Mouse (Mus musculus) spleen, embryonic (tissue): ENCODE data around the gene Plb1.

ENCODE experiments used
- CTCF ChIA-PET: fragments of 350-600 bp; sonication (Branson Sonifier 250); formaldehyde crosslinking; loops from one replicate; lab custom pipeline; 2022; lab: Charles Lee

Plb1 gene

DNA sequence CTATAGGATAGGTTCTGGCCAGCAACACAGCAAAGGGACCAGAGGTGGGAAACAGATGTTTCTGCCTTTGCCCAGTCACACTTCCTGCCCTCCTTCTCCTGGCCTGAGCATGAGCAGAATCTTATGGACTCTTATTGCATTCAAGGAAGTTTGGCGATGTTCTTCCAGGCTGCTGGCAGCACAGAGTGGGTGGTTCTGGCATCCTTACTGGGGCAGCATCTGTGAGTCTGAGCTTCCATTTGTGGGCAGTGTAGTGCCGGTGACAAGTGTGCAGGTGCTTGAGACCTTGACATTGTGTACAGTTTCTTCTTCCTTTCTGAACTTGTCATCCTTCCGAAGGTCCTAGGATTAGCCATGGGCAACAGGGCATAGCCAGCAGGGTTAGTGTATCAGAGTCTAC lies 12.9 kb downstream of the Plb1 start:
- CTCF ChIA-PET: no interaction called here

- CTCF ChIA-PET: no interaction called here
Measured at GRCm38 (mm10) chr5:32260751-32261150, 28.2 kb downstream of the Plb1 start.

- CTCF ChIA-PET: no interaction called here
Measured at GRCm38 (mm10) chr5:32261251-32261650, 28.7 kb downstream of the Plb1 start.

GRCm38 (mm10) chr5:32262534-32262933 lies 30.0 kb downstream of the Plb1 start:
- CTCF ChIA-PET: no interaction called here

DNA sequence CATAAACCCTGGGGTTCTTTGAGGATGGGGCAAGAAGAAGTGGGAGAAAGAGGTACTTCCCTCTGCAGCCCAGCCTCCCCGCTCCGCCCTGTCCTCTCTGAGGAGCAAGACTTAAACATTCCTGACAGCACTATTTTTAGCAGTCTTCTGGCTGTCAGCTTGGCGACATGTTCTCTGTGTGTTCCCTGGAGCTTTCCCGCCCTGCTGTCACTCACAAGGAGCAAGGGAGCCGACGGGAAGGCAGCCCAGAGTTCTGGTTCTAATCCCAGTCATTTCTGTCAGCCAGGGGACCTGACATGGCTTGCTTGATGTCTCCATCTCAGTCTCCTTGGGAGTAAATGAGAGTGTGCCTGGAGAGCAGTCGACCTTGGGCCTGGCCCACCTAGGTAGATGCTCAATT lies 40.0 kb downstream of the Plb1 start:
- CTCF ChIA-PET: no interaction called here

- CTCF ChIA-PET: no interaction called here
Measured at GRCm38 (mm10) chr5:32278000-32278694, 45.6 kb downstream of the Plb1 start.

GRCm38 (mm10) chr5:32280066-32280465 lies 47.6 kb downstream of the Plb1 start:
- CTCF ChIA-PET: interaction anchor here (0.6 kb wide), 1 partner anchor 97 kb away, joined by 3 read pairs; no protein-coding TSS in a partner anchor

DNA sequence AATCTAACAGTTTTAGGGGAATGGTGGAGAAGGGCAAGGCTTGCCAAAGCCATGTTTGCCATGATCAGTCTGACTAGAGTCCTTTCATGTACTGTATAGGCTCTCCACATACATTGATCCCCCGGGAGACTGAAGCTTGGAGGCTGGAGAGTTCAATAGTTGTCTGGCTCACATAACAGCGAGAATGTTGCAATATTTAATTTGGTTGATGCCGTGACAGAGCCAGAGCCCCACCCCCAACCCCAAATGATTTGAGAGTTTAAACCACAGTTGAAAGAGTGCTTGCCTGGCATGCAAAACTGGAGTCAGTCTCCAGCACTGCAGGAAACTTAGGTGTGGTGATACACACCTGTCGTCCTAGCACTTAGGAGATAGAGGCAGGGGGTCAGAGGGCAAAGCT lies 49.8 kb downstream of the Plb1 start:
- CTCF ChIA-PET: no interaction called here

DNA sequence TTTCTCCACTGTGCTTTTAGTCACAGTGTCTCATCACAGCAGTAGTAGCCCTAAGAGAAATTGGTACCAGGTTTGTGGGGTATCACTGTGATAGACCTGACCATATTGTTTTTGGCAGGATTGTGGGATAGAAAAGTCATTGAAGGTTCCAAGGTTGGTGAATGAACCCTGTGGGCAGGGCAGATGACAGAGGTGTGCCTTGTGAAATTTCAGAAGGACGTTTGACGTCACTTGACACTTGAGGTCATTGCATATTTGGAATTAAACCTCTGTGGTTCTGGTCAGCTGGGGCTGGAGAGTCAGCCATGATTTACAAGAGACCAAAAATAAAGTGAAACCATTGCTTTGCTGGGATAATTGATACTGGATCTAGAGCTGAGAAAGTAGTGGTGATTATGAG lies 50.9 kb downstream of the Plb1 start:
- CTCF ChIA-PET: no interaction called here

DNA sequence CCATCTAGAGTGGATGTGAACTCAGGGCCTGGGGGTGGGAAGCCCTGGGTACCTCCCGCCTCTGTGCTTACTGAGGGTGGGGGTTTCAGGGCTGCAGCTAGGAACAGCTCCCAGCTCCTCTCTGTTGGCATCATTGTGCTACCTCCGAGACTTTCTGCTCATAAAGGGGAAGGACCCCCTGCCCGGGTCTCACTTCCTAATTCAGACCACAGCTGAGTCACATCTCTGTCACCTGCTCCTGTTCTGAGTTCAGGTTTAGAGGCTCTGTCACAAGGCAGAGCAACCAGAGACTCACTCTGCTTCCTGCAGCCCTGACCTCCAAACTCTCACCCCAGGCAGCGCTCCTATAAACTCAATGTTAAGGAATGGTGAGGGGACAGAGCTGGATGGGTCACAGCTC lies 53.8 kb downstream of the Plb1 start:
- CTCF ChIA-PET: no interaction called here

DNA sequence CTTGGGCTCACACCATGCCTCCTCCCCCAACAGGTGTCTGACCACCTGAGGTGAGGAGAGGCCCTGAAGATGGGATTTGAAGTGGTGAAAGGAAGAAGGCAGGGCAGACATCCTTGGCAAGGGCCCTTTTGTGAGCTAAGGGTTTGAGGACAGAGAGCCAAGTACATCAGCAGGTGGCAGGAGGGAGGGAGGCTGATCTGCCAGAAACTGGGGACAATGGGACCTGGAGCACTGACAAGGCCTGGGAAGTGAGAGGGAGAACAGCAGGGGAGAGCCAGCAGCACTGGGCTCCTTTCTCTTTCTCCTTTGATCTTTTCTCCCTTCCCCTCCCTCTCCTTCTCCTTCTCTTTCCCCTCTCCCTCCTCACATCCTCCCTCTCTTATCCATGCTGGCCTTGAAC lies 55.5 kb downstream of the Plb1 start:
- CTCF ChIA-PET: no interaction called here

- CTCF ChIA-PET: no interaction called here
Measured at GRCm38 (mm10) chr5:32291316-32291715, 58.8 kb downstream of the Plb1 start.

DNA sequence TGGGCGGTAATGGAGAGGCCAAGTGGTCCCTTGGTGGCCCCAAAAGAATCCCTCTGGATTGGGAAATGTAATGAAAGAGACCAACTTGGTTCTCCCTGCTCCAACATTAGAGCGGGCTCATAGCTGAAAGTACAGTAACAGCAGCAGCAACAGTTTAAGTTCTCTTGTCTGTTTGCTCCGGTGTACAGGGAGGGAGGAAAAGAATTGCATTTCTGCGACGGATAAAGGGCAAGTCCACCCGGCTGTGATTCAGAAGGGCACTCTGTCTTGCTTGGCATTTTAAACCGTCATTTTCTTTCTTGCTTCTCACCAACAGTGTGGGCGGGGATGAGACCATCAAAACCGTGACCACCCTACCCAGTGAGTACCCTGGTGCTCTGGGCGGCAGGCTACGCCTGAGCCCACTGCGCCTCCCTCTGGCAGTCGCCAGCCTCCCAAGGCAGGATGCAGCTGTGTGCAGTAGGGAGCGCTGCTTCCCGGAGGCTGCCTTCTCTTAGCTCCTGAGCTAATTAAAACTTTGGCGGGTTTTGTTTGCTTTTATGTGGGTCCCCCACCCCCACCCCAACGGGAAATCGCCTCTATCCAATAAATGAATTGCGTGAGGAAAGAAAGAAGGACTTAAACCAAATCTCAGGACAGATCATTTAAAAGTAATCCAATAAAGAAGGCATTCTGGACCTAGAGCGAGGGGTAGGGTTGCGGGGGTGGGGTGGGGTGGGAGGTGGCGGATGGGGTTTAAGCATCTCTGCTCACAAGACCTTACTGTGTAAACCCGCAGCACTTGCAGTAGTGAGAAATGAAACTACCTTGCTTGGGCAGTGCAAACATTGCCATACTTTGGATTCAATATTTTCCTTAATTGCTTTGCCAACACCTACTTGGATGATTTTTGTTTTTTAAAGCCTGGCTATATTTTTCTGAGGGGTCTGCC lies 70.7 kb downstream of the Plb1 start:
- CTCF ChIA-PET: no interaction called here

GRCm38 (mm10) chr5:32307106-32307505 lies 74.6 kb downstream of the Plb1 start:
- CTCF ChIA-PET: interaction anchor here (0.7 kb wide), 2 partner anchors 559 to 1492 kb away, joined by 4 to 5 read pairs; no protein-coding TSS in a partner anchor

- CTCF ChIA-PET: no interaction called here
Measured at GRCm38 (mm10) chr5:32308647-32309046, 76.1 kb downstream of the Plb1 start.

DNA sequence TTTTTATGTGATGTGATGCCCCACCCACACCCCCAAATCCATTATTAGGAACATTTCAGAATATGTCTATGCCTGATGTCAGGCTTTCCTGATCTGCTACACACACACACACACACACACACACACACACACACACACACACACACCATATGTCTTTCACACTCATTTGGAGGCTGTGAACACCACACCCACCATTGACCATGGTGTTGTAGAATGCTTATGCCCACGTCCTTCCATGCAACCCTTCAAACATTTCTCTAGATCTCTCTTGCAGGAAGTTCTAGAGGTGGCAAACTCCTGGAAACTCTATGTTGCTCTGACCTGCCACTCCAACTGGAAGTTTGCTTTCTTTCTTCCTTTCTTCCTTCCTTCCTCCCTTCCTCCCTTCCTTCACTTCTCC lies 77.2 kb downstream of the Plb1 start:
- CTCF ChIA-PET: no interaction called here

GRCm38 (mm10) chr5:32310802-32311201 lies 78.3 kb downstream of the Plb1 start:
- CTCF ChIA-PET: interaction anchor here (0.6 kb wide), 1 partner anchor 108 kb away, joined by 3 read pairs; no protein-coding TSS in a partner anchor

DNA sequence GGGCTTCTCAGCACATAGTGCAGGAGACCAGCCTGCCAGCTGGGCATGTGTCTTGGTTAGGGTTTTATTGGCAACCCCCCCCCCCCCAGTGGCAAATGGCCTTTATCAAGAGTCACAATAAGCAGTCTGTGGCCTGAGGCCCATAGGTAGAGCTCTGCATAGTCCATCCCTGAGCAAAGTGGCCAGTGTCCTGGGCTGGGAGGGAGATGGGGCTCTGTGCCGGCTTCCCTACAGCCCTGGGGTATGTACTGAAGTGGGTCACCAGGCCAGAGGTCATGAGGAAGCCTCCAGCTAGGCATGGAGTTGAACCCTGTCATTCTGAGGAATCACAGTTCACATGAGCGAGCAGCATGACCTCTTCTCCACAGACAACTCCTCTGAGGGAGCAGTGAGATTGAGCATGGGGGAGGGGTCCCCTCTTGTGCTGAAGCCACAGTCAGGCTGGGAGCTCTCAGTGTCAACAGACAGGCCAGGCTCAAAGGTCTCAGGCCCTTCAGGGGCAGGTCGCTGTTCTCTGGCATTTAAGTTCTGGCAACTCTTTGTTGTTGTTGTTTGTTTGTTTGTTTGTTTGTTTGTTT lies 79.2 kb downstream of the Plb1 start:
- CTCF ChIA-PET: interaction anchor here (0.6 kb wide), 1 partner anchor 107 kb away, joined by 3 read pairs; no protein-coding TSS in a partner anchor

DNA sequence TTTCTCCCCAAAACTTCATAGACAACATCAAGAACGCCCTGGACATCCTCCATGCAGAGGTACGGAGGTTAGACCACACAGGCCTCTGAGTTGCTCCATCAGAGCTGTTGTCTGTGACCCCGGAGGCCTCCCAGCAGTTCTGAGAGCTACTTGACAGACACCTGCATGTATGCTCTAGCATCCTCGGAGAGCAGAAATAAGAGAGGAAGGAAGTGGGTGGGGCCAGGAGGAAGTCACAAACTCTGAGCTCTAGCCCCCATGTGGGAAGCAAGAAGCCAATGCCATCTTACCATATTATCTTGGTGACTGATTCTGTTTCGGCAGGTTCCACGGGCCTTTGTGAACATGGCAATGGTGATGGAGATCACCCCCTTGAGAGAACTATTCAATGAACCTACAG lies 81.2 kb downstream of the Plb1 start:
- CTCF ChIA-PET: no interaction called here

DNA sequence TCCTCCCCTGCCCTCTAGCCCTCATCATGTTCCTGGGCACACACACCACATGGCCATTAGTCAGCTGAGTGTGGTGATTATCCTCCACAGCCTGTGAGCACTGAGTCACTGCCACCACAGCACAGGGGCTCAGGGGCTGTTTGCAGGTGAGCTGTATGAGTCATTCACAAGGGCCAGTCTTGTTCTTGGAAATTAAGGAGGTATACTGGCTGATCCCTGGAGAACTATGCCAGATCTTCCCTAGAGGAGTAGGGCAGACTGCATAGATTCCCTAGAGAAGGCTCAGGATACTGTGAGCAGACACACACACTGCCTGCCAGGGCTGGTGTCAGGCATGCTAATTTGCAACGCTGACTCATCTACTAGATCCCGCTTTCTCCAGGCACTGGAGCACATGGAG lies 82.2 kb downstream of the Plb1 start:
- CTCF ChIA-PET: no interaction called here

- CTCF ChIA-PET: interaction anchor here (1.3 kb wide), 1 partner anchor 198 kb away, joined by 4 read pairs; no protein-coding TSS in a partner anchor
Measured at GRCm38 (mm10) chr5:32322146-32322811, 89.8 kb downstream of the Plb1 start.

- CTCF ChIA-PET: no interaction called here
Measured at GRCm38 (mm10) chr5:32328139-32328538, 95.6 kb downstream of the Plb1 start.
